Mouse (Mus musculus) layer of hippocampus, postnatal 14 days (tissue): ENCODE measurements around the gene Gadl1. TPM values are rescaled to one million over a fixed set of nuclear protein-coding genes. Genes with fewer than 3 reads are reported as not detected.

ENCODE experiments used
- DNase-seq, 2 experiments: peaks; one replicate each; pipeline ENCODE4 v3.0.0; 2021 to 2022; ENCODE audit warnings: low spot score in 2 of 2, mixed read lengths in 1 of 2
- total RNA-seq, 2 experiments: library from RNA; stranded (reverse); gene quantifications; 2 replicates each; pipeline ENCODE4 v1.2.3; 2021

Gene Gadl1
- total RNA-seq, 2 experiments from 2014 or later, result 0.09 to 0.41 TPM

GRCm38 (mm10) chr9:116122969-116123589 is 213.8 kb downstream of the Gadl1 start:
- no peak for DNase-seq
